Mouse (Mus musculus) cerebellum, postnatal 14 days (tissue): ENCODE measurements around the gene Amfr.

Experiments
- DNase-seq, 2 experiments: peaks; one replicate each; pipeline ENCODE4 v3.0.0; 2021; ENCODE audit warnings: mixed read lengths in 2 of 2

Gene Amfr

DNA sequence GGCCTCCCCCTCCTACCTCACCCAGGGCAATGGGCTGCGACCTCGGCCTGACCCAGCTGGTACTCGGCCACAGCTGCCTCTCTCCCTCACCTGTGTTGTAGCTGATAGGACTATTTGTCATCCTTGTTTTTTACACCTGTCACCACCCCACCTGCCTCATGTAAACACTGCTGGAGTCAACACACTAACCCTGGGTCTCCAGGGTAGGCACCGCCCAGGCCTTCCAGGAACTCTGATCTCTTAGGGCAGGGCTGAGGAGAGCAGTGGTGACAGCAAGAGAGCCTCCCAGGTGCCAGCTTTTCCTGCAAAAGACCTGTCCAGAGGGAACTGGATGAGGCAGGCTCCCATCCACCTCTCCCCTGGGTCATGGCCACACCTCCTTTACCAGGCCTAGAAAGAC is 83.4 kb downstream of the Amfr start:
- no peak for DNase-seq

DNA sequence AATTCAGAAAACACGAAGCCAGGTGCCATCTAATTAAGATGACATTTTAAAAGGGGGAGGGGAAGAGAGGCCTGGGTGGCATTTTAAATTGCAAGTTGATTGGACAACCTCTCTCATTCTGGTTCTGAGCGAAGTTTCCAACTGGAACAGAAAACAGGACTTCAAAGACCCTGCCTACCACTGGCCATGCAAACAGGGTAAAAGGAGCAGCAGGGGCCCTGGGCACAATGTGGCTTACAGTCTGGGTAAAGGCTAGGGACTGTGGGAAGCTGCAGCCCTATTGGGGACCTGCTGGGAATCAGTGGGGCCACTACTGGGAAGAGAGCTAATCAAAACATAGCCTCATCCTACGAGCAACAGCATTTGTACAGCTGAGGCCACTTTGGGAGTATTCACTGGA is 87.1 kb downstream of the Amfr start:
- DNase-seq, result no peak

DNA sequence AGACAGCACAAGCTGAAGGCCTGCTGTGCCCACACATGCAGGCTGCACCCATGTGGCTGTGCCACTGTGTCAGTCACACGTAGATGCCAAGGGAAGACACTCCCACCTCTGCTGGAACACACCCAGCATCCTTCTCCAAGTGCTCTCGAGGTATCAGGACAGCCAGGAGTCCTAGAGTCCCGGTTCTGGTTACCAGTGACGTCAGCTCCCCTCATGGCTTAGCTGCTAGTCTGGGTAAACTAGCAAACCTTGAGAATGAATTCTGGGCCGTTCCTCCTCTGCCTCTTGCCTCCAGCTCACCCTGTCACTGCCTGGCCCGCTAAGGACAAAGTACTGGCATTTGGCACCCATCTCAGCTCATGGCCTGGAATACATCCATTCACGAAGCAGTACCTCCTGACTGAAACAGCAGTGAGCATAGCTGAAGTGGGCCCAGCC is 88.7 kb downstream of the Amfr start:
- peak in 1 of 2 experiments; percentile 52 for DNase-seq
